Mouse (Mus musculus): Measurements from ENCODE around the gene Lhpp. TPM values are rescaled to one million over a fixed set of nuclear protein-coding genes. Genes with fewer than 3 reads are reported as not detected.
A peak's percentile ranks its signal among the peaks of the same experiment; 100 is the strongest.

Gene Lhpp
- total RNA-seq, 2 experiments from 2014 or later: 17.1 to 26.8 TPM

- no peak for DNase-seq (ENCODE audit: low spot score in 2 of 2)
Observed at GRCm38 (mm10) chr7:132703515-132704309, 93.3 kb downstream of the Lhpp start.

DNA sequence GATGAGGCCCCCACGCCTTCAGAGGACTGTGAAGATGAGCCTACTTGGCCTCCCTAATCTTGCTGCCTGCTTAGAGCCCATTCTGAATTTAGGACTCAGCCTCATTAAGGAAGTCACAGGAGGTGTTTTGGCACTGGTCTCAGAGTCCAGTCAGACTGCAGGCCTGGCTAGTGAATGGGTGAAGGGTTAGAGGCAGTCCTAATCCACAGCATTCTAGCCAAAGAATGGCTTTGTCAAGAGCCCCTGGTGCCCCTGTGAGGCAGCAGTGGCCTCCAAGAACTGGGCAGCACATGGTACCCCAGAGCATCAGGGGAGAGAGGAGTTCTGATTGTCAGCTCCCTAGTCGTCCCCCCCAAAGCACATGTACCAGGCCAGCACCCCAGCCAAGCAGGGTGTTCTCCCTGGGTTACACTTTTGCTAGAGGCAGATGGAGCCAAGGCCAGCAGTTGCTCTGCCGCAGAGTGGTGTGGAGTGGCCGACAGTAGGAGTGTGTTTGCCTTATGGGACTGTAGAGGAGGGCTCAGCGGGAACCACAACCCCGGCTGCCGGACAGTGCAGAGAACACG lies 94.0 kb downstream of the Lhpp start:
- no peak for DNase-seq (ENCODE audit: low spot score in 2 of 2)

GRCm38 (mm10) chr7:132705130-132705529 lies 94.7 kb downstream of the Lhpp start:
- no peak for DNase-seq (ENCODE audit: low spot score in 2 of 2)

GRCm38 (mm10) chr7:132711579-132711978 lies 101.1 kb downstream of the Lhpp start:
- no peak for DNase-seq (ENCODE audit: low spot score in 2 of 2)

DNA sequence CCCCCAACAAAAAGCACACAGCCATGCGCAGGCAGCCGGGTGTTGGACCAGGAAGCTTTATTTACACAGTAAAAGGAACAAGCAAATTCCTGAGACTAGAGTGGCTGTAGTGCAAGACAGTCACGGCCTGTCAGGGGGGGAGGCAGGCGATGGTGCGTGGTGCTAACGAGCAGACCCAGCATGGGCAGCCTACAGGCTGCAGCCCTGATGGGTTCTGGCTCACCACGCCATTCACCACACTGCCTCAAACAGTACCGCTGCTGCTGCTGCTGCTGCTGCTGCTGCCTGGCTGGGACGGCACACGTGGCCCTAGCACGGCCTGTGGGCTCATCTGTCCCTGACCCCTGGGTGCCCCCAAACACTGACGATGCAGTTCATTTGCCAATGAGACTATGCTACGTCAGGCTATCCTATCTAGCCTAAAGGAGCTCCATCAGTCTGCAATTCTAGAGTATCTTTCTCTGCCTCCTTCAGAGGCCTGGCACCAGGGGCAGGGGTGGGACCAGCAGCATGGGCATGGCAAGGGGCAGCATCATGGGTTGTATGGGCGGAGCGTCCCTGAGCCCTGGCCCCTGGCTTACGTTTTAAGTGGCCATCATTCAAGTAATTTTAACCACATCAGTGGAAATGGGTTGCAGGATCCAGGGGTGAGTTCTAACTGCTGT lies 101.7 kb downstream of the Lhpp start:
- DNase-seq (ENCODE audit: low spot score in 2 of 2): no peak

GRCm38 (mm10) chr7:132712956-132713355 lies 102.5 kb downstream of the Lhpp start:
- no peak for DNase-seq (ENCODE audit: low spot score in 2 of 2)

DNA sequence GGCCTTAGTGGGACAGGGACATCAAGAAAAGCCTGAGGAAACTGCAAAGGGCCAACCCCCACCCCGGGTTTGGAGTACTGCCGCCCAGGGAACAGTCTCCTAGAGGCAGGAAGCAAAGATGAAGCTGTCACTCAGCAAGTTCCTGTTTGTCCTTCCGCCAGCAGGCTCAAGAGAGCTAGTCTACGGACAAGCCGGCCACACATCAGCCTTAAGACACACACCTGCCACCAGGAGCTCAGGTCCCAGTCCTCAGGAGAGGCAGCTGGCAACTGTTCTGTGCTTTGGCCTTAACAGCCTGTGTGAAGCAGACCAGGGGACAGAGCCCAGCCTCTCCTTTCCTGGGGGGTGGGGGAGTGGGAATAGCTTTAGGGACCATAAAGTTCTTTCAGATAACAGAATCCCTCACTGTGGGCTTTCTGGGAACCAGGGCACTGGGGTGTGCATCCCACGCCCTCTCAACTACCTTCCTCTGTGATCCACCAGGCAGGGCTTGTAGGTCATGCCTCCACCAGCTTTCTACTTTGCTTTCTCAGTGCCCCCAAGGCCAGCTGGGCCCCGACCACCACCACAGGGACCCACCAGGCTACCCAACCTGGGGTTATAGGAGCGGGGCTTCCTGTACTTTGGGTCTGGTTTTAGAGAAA lies 103.2 kb downstream of the Lhpp start:
- no peak for DNase-seq (ENCODE audit: low spot score in 2 of 2)

GRCm38 (mm10) chr7:132714236-132714923 lies 103.9 kb downstream of the Lhpp start:
- DNase-seq (ENCODE audit: low spot score in 2 of 2): no peak

GRCm38 (mm10) chr7:132715259-132715658 lies 104.8 kb downstream of the Lhpp start:
- DNase-seq (ENCODE audit: low spot score in 2 of 2): no peak

GRCm38 (mm10) chr7:132719570-132719969 lies 109.1 kb downstream of the Lhpp start:
- DNase-seq (ENCODE audit: low spot score in 2 of 2): no peak

DNA sequence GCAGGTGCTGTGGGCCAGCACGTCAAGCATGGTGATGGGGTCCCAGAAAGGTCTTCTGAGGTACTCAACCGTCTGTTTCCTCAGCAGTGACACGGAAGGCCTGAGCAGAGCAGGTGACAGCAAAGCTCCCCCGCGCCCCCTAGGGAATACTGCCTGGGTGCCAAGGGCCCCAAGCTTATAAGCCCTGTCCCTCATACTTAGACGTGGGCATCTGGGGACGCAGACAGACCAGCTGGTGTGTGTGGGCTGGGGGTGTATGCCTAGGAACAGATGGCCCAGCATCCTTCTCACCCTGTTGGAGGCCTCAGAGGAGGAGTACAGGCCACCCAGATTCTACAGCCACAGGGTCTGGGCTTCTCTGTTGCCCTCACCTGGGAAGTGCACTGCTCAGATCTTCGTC lies 110.1 kb downstream of the Lhpp start:
- no peak for DNase-seq (ENCODE audit: low spot score in 2 of 2)

DNA sequence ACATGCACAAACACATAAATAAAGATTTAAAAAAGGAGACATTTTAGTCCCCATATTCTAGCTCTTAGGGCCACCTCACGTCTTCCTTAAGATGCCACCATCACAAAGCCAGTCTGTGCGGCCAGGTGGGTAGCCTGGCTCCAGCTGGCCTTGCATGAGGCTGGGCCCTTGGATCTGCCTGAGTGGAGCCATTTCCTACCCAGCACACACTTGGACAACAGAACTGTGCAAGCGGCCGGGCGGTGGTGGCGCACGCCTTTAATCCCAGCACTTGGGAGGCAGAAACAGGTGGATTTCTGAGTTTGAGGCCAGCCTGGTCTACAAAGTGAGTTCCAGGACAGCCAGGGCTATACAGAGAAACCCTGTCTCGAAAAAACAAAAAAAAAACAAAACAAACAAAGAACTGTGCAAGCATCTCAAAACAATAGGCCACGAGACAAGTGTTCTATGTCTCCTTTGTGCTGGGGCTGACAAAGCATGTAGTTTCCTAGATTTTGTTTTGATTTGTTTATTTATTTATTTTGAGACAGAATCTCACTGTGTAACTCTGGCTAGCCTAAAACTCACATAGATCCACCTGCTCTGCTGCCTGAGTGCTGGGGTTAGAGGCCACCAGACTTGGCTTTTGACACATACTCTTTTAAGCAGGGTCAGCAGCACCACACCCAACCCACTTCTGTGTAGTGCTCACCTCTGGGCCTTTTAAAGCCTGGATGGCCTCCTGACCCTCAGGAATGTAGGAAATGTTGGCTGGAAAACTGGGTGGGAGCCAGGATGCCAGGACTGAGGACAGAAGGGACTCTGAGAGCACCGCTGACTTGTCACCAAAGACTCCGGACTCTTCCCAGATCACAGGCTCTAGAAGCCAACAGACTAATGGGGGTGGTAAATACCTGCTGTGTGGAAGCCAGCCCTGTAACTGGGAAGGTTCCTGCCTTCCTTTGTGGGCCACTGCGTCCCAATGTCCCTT lies 112.2 kb downstream of the Lhpp start:
- no peak for DNase-seq (ENCODE audit: low spot score in 2 of 2)

DNA sequence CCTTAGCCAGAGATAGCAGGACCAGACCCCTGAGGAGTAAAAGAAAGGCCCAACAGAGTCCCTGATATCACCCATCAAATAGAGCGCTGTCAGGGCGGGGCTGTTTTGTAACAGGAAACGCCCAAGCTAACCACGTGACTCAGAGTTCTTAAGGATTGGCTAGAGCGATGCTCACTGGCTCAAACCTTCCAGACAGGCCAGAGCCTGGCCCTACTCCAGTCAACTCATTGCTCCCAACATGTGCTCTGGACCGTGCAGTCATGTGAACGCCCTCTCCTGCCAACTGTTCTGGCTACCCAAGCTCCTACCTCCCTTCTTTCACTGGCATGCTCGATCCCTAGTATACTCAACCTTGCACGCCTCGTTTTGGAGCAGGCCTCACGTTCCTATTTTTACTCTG lies 113.5 kb downstream of the Lhpp start:
- DNase-seq (ENCODE audit: low spot score in 2 of 2): peak in 1 of 2 experiments; percentile 45

DNA sequence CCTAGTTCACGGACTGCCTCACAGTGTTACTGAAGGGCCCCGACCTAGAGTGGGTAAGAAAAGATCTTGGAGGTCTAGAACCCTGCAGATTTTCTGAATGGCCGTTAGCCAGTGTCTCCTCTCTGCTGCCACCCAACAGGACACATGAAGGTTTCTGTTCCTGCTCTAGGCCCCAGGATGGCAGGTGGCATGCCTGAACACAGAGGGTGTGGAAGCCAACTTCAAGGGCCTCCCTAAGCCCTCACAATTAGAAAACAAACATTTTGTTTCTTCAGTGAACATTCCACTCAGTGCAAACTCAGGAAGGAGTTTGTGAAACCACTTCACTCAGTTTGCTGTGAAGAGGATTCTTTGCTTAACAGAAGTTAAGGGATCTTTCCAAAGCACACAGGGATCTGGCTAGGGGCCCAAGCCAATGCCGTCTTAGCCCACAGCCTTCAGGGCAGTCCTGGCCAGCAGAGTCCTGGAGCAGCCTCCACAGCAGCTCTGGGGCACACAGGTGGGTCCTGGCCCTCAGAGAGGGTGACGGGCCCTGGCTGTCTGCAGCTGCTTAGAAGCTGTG lies 114.1 kb downstream of the Lhpp start:
- DNase-seq (ENCODE audit: low spot score in 2 of 2): no peak

GRCm38 (mm10) chr7:132726106-132726861 lies 115.8 kb downstream of the Lhpp start:
- no peak for DNase-seq (ENCODE audit: low spot score in 2 of 2)

DNA sequence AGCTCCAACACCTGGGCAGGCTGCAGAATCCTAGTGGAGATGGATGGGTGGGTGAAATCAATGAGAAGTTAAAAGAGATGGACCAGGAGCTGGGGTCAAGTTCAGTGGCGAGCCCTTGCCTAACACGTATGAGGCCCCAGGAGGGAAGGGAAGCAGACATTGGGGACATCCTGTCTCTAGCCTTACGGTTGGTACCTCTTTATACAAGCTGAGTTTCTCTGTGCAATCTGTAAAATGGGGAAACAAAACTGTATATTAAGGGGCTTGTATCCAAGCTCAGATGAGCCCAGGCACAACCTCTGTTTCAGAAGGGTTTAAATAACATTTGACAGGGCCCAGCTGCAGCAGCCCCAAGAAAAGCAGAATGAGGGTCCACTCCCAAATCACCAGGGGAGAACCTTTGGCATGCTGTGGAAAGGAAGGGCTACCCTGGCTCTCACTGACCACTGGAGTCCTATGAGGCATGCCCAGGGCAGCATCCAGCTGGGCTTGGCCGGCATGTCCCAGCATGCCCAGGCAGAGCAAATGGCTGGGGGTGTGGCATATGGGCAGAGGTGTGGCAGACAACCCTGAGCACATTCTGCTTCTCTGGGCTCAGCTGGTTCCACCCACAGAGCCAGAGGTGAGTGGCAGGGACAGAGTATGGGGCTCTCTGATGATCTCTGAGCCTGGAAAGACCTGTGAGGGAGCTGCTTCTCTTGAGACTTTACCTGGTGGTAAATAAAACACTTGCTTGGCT lies 118.8 kb downstream of the Lhpp start:
- no peak for DNase-seq (ENCODE audit: low spot score in 2 of 2)

- no peak for DNase-seq (ENCODE audit: low spot score in 2 of 2)
Observed at GRCm38 (mm10) chr7:132730510-132730909, 120.1 kb downstream of the Lhpp start.

DNA sequence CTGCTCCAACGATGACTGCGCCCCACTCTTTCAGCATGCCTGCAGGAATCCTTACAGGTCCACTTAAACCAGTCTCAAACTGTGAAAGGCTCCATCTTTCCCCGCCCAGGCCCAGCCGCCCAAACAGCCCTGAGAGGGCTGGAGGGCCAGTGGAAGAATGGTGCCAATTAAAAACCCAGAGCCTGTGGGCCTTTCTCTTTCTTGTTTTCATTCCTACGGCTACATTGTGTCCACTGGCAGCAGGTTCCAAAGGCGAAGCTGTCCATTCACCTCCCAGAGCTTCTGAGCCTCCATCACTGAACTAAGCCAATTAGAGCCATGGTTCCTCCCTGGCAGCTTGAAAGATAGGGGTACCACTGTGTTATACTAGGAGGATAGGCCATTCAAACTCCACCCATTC lies 121.1 kb downstream of the Lhpp start:
- DNase-seq (ENCODE audit: low spot score in 2 of 2): no peak

All from adrenal gland, adult 18-20 months (tissue).